Mouse (Mus musculus) embryo, embryonic 10.5 days (tissue): ENCODE measurements around the gene Hist1h2be.

Experiments
- DNase-seq: peaks from one replicate; pipeline ENCODE4 v3.0.0-alpha.2; 2015; ENCODE audit warnings: low spot score

Hist1h2be gene

DNA sequence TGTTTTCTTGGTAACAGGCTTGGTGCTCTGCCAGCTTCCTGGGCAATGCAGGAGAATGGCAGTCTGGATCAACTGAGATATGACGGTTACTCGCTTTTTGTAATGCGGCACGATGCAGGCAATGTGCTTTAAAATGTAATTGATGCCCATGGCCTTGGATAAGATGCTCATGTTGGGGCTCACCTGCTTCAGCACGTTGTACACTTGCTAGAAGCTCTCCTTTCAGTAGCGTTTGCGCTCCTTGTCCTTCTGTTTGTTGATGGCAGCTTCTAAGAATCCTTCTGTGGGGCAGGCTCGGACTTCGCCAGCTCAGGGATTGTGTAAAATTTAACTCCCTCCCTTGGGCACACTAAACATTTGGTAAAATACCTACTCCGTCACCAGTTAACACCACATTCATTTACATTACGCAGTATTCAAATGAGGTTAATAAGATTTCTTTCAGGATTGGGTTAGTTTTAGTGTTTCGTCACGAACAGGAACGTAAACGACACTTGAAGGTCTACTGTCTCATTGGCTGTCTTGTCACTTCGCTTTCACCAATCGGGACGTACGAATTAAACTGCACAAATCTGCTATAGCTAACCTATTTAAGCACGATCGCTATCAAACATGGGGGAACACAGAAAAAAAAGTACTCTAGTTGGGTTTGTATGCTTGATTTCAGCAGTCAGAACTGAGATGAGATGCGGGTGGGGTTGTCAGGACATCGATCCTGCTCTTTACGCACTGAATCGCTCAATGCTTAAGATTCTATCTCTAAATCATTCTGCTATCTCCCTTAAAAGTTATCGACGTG lies at the start of gene Hist1h2be:
TSS of gene Hist1h2be (minus strand) at position 392 of the 799 bp plus-strand sequence.
- peak; percentile 95 for DNase-seq

DNA sequence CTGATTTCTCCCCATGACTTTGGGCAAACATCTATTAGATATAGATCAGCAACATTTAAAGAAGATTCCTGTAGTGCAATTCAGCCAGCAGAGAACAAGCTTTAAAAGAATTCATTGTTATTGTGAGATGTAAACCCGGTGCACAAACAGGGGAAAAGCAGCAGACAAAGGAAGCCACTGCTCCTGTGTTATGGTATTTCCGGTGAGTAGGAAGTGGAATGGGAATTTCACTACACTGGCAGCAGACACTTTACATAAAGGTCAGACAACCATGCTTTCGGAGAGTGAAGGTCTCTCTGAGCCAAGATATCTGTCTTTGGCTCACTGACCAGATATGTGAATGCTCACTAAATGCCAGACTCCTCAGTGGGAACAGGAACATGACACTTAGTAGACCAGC lies 41.6 kb upstream of the Hist1h2be start:
- DNase-seq = no peak

GRCm38 (mm10) chr13:23659636-23660366 lies 38.9 kb upstream of the Hist1h2be start:
- DNase-seq = no peak

DNA sequence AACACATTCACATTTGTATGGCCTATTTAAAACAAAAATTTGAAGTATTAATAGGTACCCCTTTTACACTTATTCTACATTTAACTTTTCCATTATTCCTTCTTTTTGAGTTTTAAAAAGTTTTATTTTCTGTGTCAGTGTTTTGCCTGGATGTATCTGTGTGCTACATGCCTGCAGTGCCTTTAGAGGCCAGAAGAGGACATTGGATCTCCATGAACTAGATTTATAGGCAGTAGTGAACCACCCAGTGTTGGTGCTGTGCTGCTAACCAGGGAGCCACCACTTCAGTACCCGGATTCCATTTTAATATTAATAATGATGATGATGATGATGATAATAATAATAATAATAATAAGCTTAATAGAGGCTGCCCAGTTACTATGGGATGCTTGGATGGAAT lies 9.7 kb upstream of the Hist1h2be start:
- DNase-seq = peak; percentile 23

GRCm38 (mm10) chr13:23622861-23623450 lies 2.0 kb upstream of the Hist1h2be start:
- peak; percentile 59 for DNase-seq

GRCm38 (mm10) chr13:23622175-23622671 lies 1.3 kb upstream of the Hist1h2be start, which contains the start of gene Hist1h1e:
TSS of gene Hist1h1e (minus strand) at chr13:23622558.
- peak; percentile 93 for DNase-seq

GRCm38 (mm10) chr13:23621532-23622174 lies 729 bp upstream of the Hist1h2be start:
- DNase-seq = no peak

GRCm38 (mm10) chr13:23620056-23620732 lies 730 bp downstream of the Hist1h2be start:
- peak; percentile 39 for DNase-seq

- DNase-seq = no peak
These were observed 9.3 kb downstream of the Hist1h2be start for GRCm38 (mm10) chr13:23611638-23612037.

GRCm38 (mm10) chr13:23610393-23610792 lies 10.5 kb downstream of the Hist1h2be start:
- DNase-seq = no peak

DNA sequence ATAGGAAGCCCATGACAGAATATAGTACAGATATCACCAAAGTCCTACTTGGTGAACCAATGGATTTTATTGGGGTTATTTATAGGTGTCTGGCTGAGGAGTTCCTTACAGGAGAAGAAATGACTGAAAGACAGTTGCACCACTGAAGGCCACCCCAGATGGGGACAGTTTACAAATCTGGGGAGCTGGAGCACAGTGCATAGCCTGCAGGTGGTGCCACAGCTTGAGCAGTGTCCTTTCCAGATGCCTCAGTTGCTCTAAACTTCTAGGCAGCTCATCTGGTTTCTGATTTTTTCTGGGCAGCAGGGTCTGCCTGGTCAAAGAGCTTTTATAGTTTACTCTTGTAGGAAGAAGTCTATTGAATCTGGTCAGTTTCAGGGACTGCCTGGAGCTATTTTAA lies 11.1 kb downstream of the Hist1h2be start:
- DNase-seq = no peak

DNA sequence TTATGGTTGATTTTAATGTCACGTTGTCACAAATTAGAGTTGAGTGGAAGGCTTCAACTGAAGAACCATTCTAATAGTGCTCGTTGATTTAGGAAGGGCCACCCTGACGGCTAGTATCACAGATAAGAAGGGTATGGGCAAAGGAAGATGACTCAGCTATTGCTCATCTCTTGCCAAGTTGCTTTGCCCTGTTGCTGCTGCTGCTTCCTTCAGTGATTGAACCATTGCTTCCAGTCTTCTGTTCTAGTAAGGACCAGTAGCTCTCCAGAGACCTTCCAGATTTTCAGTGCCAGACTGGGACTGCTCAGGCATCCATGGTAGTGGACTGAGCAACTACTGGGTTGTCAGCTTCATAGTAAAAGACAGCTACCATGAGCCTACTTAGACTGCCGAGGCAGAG lies 11.7 kb downstream of the Hist1h2be start:
- DNase-seq = no peak

- DNase-seq = no peak
These were observed 15.9 kb downstream of the Hist1h2be start for GRCm38 (mm10) chr13:23605052-23605451.

- DNase-seq = no peak
These were observed 16.5 kb downstream of the Hist1h2be start for GRCm38 (mm10) chr13:23604452-23604851.

DNA sequence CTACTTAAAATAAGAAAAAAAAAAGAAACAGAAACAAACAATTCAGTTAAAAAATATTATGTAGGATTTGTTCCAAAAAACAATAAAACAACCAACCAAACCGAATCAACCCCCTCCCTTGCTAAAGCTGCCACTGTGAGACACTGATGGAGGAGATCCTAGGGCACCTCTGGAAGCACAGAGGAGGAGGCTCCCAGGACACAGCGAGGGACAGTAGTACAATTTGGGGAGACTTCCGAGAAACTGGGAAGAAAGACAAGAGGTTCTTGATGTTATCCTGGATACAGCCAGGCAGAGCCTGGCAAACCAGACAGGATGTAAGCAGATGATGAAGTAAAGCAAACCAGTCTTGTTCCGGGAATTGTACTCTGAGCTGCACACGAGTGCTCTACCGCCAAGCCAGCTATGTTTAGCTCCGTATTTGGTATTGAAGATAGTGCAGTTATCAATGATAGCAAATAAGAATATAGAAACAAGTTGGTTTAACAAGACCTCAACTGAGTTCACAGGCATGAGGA lies 17.7 kb downstream of the Hist1h2be start:
- no peak for DNase-seq

- DNase-seq = peak; percentile 88
These were observed 23.0 kb downstream of the Hist1h2be start for GRCm38 (mm10) chr13:23597957-23598356.

DNA sequence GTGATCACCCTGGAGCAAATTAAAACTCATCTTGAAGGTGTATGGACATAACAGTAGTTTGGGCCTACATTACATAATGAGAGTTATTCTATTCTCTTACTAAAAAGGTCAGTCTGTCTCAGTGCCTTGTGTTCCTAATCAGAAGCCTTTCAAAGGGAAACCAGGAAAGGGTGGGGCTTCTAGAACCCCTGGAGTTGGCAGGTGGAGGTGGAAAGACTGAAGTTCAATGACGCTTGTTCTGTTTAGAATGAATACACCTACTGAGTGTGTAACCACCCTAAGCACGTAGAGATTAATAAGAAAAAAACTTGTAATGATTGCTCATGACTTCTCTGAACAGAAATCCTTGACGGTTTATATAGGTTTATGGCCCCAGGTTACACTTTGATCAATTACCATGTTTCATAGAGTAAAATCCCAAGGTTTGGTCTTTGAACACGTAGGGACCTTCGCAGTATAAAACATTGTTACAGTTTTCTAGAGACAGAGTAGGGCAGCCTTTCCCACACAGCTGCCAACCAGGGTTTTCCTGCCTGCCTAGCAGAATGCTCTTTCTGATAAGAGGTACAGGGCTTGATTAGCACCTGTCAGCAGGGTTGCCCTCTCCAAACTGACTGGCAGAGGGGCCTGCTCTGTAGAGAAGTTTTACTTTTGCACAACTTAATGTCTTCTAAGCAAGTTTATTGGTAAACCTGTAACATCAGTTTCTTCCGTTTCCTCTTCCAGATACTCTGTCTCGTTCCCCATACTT lies 25.1 kb downstream of the Hist1h2be start:
- DNase-seq = no peak

GRCm38 (mm10) chr13:23595185-23595584 lies 25.7 kb downstream of the Hist1h2be start:
- DNase-seq = no peak

- no peak for DNase-seq
These were observed 27.7 kb downstream of the Hist1h2be start for GRCm38 (mm10) chr13:23593051-23593770.

DNA sequence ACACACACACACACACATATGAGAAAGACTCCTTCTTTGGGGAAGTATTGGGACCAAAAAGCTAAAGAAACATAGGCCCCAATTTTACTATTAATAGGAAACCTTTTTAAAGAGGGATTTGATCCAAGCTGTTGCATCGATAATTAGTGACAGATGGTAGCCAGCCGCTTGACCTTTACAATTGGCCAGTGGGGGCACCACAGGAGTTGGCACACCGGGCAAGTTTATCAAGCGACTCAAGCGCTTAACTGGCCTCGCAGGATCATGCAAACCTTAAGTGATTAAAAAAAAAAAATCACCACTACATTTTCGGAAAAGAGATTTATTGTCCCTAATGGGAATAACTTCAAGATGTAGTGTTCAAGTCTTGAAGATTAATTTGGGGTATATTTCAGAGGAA lies 28.3 kb downstream of the Hist1h2be start:
- DNase-seq = no peak
